Mouse (Mus musculus) thymus, postnatal 10 days (tissue): ENCODE results near the gene Psenen.

ENCODE experiments used
- DNase-seq, 2 experiments: peaks; one replicate each; pipeline ENCODE4 v3.0.0; 2021; ENCODE audit warnings: low spot score in 2 of 2

The Psenen gene

GRCm38 (mm10) chr7:30515003-30515760, 48.2 kb downstream of the Psenen start:
- no peak for DNase-seq
